ENCODE assay signal across 15 mouse cellular contexts in the genomic region with DNA sequence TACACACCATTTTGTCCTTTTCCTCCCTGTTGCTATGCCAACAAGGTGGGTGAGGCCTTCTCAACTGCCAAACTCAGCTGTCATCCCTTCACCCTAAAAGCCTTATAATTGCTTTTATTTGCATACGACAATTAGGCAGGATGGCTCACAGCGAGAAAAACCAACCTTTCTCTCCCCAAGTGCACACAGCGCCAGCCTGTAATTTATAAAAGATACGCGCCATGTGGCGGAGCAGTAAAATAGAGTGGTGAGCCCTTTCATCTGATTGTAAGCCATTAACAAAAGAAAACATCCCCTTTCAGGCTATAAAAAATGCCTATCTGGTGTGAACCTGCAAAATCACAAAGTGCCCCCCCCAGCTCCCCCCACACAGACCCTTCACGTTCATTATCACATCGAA.
DNase-seq lines count a peak whose midpoint lies in the region; ATAC-seq and TF ChIP-seq lines count a peak whose summit lies in the region.
"Had no signal": no experiment of that assay in that cellular context is flagged by ENCODE, and none has a peak within 500 bp of the region (broad histone marks: within the 10 kb centered on the region; RNA-seq: fewer than 3 reads in every experiment).

No protein-coding gene starts in this region.

- peak; percentile 82 for ATAC-seq in hindbrain, embryonic 13.5 days (ENCODE audit: low FRiP score)
- peak; percentile 66 for ATAC-seq in midbrain, embryonic 14.5 days (ENCODE audit: low FRiP score, low TSS enrichment)
- ATAC-seq in monocyte, adult 5-6 weeks (replicated peaks; ENCODE audit: insufficient number of reproducible peaks, low FRiP score, low TSS enrichment, poor library complexity, severe bottlenecking): no peak

- WGBS in embryonic facial prominence, embryonic 10.5 days: 46% methylated on average over 8 of the region's 8 CpGs
- 15% methylated on average over 8 of the region's 8 CpGs for WGBS in hindbrain, embryonic 13.5 days
- WGBS in midbrain, embryonic 14.5 days: 6% methylated on average over 8 of the region's 8 CpGs

- H3K9ac ChIP-seq in hindbrain, embryonic 13.5 days: no peak overlapping the region; the same call in 1 of the 2 replicates
- H3K9ac ChIP-seq in midbrain, embryonic 14.5 days (replicated peaks; ENCODE audit: low read length): no peak overlapping the region

- H3K4me3 ChIP-seq in embryonic facial prominence, embryonic 10.5 days: no peak overlapping the region
- no peak overlapping the region for H3K4me3 ChIP-seq in hindbrain, embryonic 13.5 days
- no peak overlapping the region for H3K4me3 ChIP-seq in midbrain, embryonic 14.5 days (replicated peaks; ENCODE audit: low read depth, low read length)
- H3K4me3 ChIP-seq: megakaryocyte, embryonic 14.5 days had no signal

- TF ChIP-seq POLR2A in brain, embryonic 14.5 days (IDR thresholded peaks at IDR 0.05; ENCODE audit: borderline replicate concordance, extremely low read depth, insufficient read depth, insufficient read length, poor library complexity, severe bottlenecking): no peak

- peaks cover 17% of the 10 kb centered on the region for H3K27me3 ChIP-seq in embryonic facial prominence, embryonic 10.5 days (replicated peaks; ENCODE audit: low read depth, poor library complexity, severe bottlenecking)
- H3K27me3 ChIP-seq in hindbrain, embryonic 13.5 days: peaks cover 24% of the 10 kb centered on the region; the same call in 1 of the 2 replicates
- H3K27me3 ChIP-seq in midbrain, embryonic 14.5 days (ENCODE audit: control insufficient read depth, insufficient read depth, low read length): peaks cover 18% of the 10 kb centered on the region; the same call in 1 of the 2 replicates
- H3K27me3 ChIP-seq: CH12.LX; megakaryocyte, embryonic 14.5 days had no signal

- no peak for TF ChIP-seq CTCF in brain, embryonic 14.5 days (IDR thresholded peaks at IDR 0.05; ENCODE audit: borderline replicate concordance, extremely low read depth, insufficient read depth, insufficient read length)

- intact Hi-C loops in heart, postnatal 10 days (cut with DNase I): no loop called here

- peak; percentile 97 for DNase-seq in brain, embryonic 14.5 days (ENCODE audit: low read depth)
- peak; percentile 18 for DNase-seq in embryonic facial prominence, embryonic 10.5 days (ENCODE audit: low spot score)
- DNase-seq in midbrain, embryonic 14.5 days: peak; percentile 75
- no peak for DNase-seq in c-Kit-positive CD71-positive TER-119-positive erythroid progenitor cells, embryonic 14.5 days (ENCODE audit: low spot score)
- no peak for DNase-seq in heart, postnatal 10 days
- no peak for DNase-seq in gastrocnemius, postnatal 4 days (ENCODE audit: low spot score in 2 of 2)
- DNase-seq: adrenal gland, postnatal 14 days; cerebellum, adult 9-11 months; heart, adult 18-20 months; kidney, postnatal 4 days; lung, adult 18-20 months had no signal

- H3K4me1 ChIP-seq in embryonic facial prominence, embryonic 10.5 days: peaks cover 23% of the 10 kb centered on the region
- peaks cover 27% of the 10 kb centered on the region for H3K4me1 ChIP-seq in hindbrain, embryonic 13.5 days (replicated peaks)
- peaks cover 13% of the 10 kb centered on the region for H3K4me1 ChIP-seq in midbrain, embryonic 14.5 days (ENCODE audit: control insufficient read depth, insufficient read depth, low read length)
- H3K4me1 ChIP-seq: megakaryocyte, embryonic 14.5 days had no signal

- H3K4me2 ChIP-seq in hindbrain, embryonic 13.5 days: peak overlapping the region; percentile 30; the same call in 1 of the 2 replicates
- H3K4me2 ChIP-seq in midbrain, embryonic 14.5 days (ENCODE audit: low read length): peak overlapping the region; percentile 27; the same call in 1 of the 2 replicates

- H3K9me3 ChIP-seq in embryonic facial prominence, embryonic 10.5 days: no peaks in the 10 kb centered on the region
- no peaks in the 10 kb centered on the region for H3K9me3 ChIP-seq in hindbrain, embryonic 13.5 days
- no peaks in the 10 kb centered on the region for H3K9me3 ChIP-seq in midbrain, embryonic 14.5 days (ENCODE audit: control insufficient read depth, low read length)
- H3K9me3 ChIP-seq: megakaryocyte, embryonic 14.5 days had no signal

- H3K27ac ChIP-seq in embryonic facial prominence, embryonic 10.5 days (replicated peaks): 0 out of 2 replicates have a peak overlapping the region, but pooled peaks have one; percentile 14
- H3K27ac ChIP-seq in hindbrain, embryonic 13.5 days: peak overlapping the region; percentile 85
- H3K27ac ChIP-seq in midbrain, embryonic 14.5 days (replicated peaks; ENCODE audit: low read depth, low read length): peak overlapping the region; percentile 77

- no peaks in the 10 kb centered on the region for H3K36me3 ChIP-seq in embryonic facial prominence, embryonic 10.5 days (replicated peaks)
- no peaks in the 10 kb centered on the region for H3K36me3 ChIP-seq in hindbrain, embryonic 13.5 days
- H3K36me3 ChIP-seq in midbrain, embryonic 14.5 days (ENCODE audit: control insufficient read depth, insufficient read depth, low read length): no peaks in the 10 kb centered on the region

Comparison
In these comparisons a context has a peak if more than half of its experiments do, and no peak if none do; other contexts are left out.
1. DNase-seq: peak in brain, embryonic 14.5 days (single experiment), embryonic facial prominence, embryonic 10.5 days (single experiment) and midbrain, embryonic 14.5 days (single experiment); none in c-Kit-positive CD71-positive TER-119-positive erythroid progenitor cells, embryonic 14.5 days (single experiment), heart, postnatal 10 days (0 of 2) and gastrocnemius, postnatal 4 days (0 of 2).
2. H3K27ac ChIP-seq: peak in every context shown above with its lines; median percentile 85 in hindbrain, embryonic 13.5 days; 77 in midbrain, embryonic 14.5 days; 14 in embryonic facial prominence, embryonic 10.5 days.